ENCODE assay signal across 8 mouse cellular contexts in genomic region chrX:162829741-162830140, GRCm38 (mm10). TPM values are rescaled to one million over a fixed set of nuclear protein-coding genes. Genes with fewer than 3 reads are reported as not detected.
DNase-seq lines count a peak whose midpoint lies in the region; ATAC-seq and TF ChIP-seq lines count a peak whose summit lies in the region.

No protein-coding gene starts in this region.

- H3K4me3 ChIP-seq in neural tube, embryonic 11.5 days (ENCODE audit: low read depth, low read length): peak overlapping the region; percentile 20; the same call in 1 of the 2 replicates
- peak overlapping the region; percentile 48 for H3K4me3 ChIP-seq in forebrain, embryonic 14.5 days (ENCODE audit: low read depth, low read length)
- H3K4me3 ChIP-seq in kidney, postnatal 0 days (replicated peaks; ENCODE audit: low read depth, low read length): peak overlapping the region; percentile 24; the same call in 1 of the 2 replicates
- H3K4me3 ChIP-seq in myocyte: peak overlapping the region; percentile 54

- H3K9ac ChIP-seq in neural tube, embryonic 11.5 days (ENCODE audit: low read length): no peak overlapping the region
- H3K9ac ChIP-seq in forebrain, embryonic 14.5 days (ENCODE audit: low read length): no peak overlapping the region
- H3K9ac ChIP-seq in kidney, postnatal 0 days (ENCODE audit: low read depth, low read length): no peak overlapping the region

- H3ac ChIP-seq in myocyte (ENCODE audit: control insufficient read depth, insufficient read length): no peak overlapping the region

- no peak for TF ChIP-seq CTCF in kidney, postnatal 0 days (IDR thresholded peaks at IDR 0.05; ENCODE audit: low read depth)

- no peak overlapping the region for H3K27ac ChIP-seq in neural tube, embryonic 11.5 days (ENCODE audit: low read depth, low read length)
- no peak overlapping the region for H3K27ac ChIP-seq in forebrain, embryonic 14.5 days (ENCODE audit: low read depth, low read length)
- H3K27ac ChIP-seq in kidney, postnatal 0 days: no peak overlapping the region; the same call in 1 of the 2 replicates

- DNase-seq in neural tube, embryonic 11.5 days (ENCODE audit: low spot score): no peak
- DNase-seq in neural tube, embryonic 10.5 days (ENCODE audit: extremely low spot score, low spot score): no peak
- no peak for DNase-seq in forebrain, embryonic 14.5 days (ENCODE audit: low spot score)
- no peak for DNase-seq in kidney, postnatal 0 days (ENCODE audit: low spot score)
- no peak for DNase-seq in cerebellum, postnatal 14 days
- DNase-seq in adrenal gland, adult 18-20 months (ENCODE audit: low spot score in 2 of 2): no peak
- no peak for DNase-seq in right cerebral cortex, adult 18-20 months

- 52% methylated on average over 5 of the region's 5 CpGs for WGBS in neural tube, embryonic 11.5 days
- 55% methylated on average over 5 of the region's 5 CpGs for WGBS in forebrain, embryonic 14.5 days
- WGBS in kidney, postnatal 0 days: 49% methylated on average over 5 of the region's 5 CpGs

- H3K4me1 ChIP-seq in neural tube, embryonic 11.5 days (ENCODE audit: control insufficient read depth, insufficient read depth, low read length): no peaks in the 10 kb centered on the region
- no peaks in the 10 kb centered on the region for H3K4me1 ChIP-seq in forebrain, embryonic 14.5 days (ENCODE audit: control insufficient read depth, insufficient read depth, low read length)
- H3K4me1 ChIP-seq in kidney, postnatal 0 days (replicated peaks; ENCODE audit: insufficient read depth, low read length): no peaks in the 10 kb centered on the region

- no peaks in the 10 kb centered on the region for H3K9me3 ChIP-seq in neural tube, embryonic 11.5 days (ENCODE audit: control insufficient read depth, low read length)
- no peaks in the 10 kb centered on the region for H3K9me3 ChIP-seq in forebrain, embryonic 14.5 days (replicated peaks; ENCODE audit: control insufficient read depth, low read length)
- no peaks in the 10 kb centered on the region for H3K9me3 ChIP-seq in kidney, postnatal 0 days (replicated peaks; ENCODE audit: low read length)

- no peaks in the 10 kb centered on the region for H3K36me3 ChIP-seq in neural tube, embryonic 11.5 days (ENCODE audit: control insufficient read depth, insufficient read depth, low read length)
- H3K36me3 ChIP-seq in forebrain, embryonic 14.5 days (ENCODE audit: control insufficient read depth, insufficient read depth, low read length): no peaks in the 10 kb centered on the region
- H3K36me3 ChIP-seq in kidney, postnatal 0 days (ENCODE audit: insufficient read depth, low read length): no peaks in the 10 kb centered on the region
- no peaks in the 10 kb centered on the region for H3K36me3 ChIP-seq in myocyte (ENCODE audit: control insufficient read depth, insufficient read depth)

- peaks cover 19% of the 10 kb centered on the region for H3K79me2 ChIP-seq in myocyte (ENCODE audit: control insufficient read depth, insufficient read depth)

- peak overlapping the region; percentile 23 for H3K4me2 ChIP-seq in neural tube, embryonic 11.5 days (ENCODE audit: low read depth)
- H3K4me2 ChIP-seq in forebrain, embryonic 14.5 days (ENCODE audit: low read length): peak overlapping the region; percentile 37
- H3K4me2 ChIP-seq in kidney, postnatal 0 days (ENCODE audit: low read length): peak overlapping the region; percentile 43; the same call in 1 of the 2 replicates
- H3K4me2 ChIP-seq in myocyte (ENCODE audit: low read depth): peak overlapping the region; percentile 68

- no peak for ATAC-seq in neural tube, embryonic 11.5 days (ENCODE audit: insufficient read depth, low FRiP score, low TSS enrichment)
- no peak for ATAC-seq in forebrain, embryonic 14.5 days
- no peak for ATAC-seq in kidney, postnatal 0 days (replicated peaks; ENCODE audit: low FRiP score, low read depth)

- H3K27me3 ChIP-seq in neural tube, embryonic 11.5 days (ENCODE audit: control insufficient read depth, insufficient read depth, low read length): no peaks in the 10 kb centered on the region
- H3K27me3 ChIP-seq in forebrain, embryonic 14.5 days (replicated peaks; ENCODE audit: control insufficient read depth, insufficient read depth, low read length): no peaks in the 10 kb centered on the region
- no peaks in the 10 kb centered on the region for H3K27me3 ChIP-seq in kidney, postnatal 0 days (ENCODE audit: insufficient read depth, low read length)
- no peaks in the 10 kb centered on the region for H3K27me3 ChIP-seq in myocyte (ENCODE audit: control insufficient read depth, insufficient read depth, insufficient read length)

- TF ChIP-seq POLR2A in myocyte (IDR thresholded peaks at IDR 0.05; ENCODE audit: insufficient read length, low read depth): no peak

TF ChIP-seq in myocyte, 11 proteins besides CTCF, POLR2A, EP300 and RAD21:
- TF ChIP-seq MYOD1 (IDR thresholded peaks at IDR 0.05; ENCODE audit: control insufficient read depth in 1 of 3, insufficient read length in 2 of 3, low read depth in 2 of 3) (no peak), POLR2AphosphoS2 (IDR thresholded peaks at IDR 0.05; ENCODE audit: insufficient read length, low read depth) (no peak), REST (IDR thresholded peaks at IDR 0.05; ENCODE audit: insufficient read depth, insufficient read length) (no peak), E2F4 (IDR thresholded peaks at IDR 0.05; ENCODE audit: insufficient read depth) (no peak), MAX (IDR thresholded peaks at IDR 0.05; ENCODE audit: low read depth) (no peak), USF1 (IDR thresholded peaks at IDR 0.05; ENCODE audit: low read depth) (no peak), TCF12 (IDR thresholded peaks at IDR 0.05; ENCODE audit: insufficient read depth, poor library complexity, severe bottlenecking) (no peak), SRF (IDR thresholded peaks at IDR 0.05; ENCODE audit: control insufficient read depth, insufficient read length, low read depth) (no peak), MYOG (IDR thresholded peaks at IDR 0.05; ENCODE audit: control insufficient read depth in 1 of 3, insufficient read depth in 1 of 3, insufficient read length in 2 of 3, low read depth in 2 of 3) (no peak), TCF3 (IDR thresholded peaks at IDR 0.05; ENCODE audit: insufficient read length, low read depth) (no peak), CEBPB (IDR thresholded peaks at IDR 0.05; ENCODE audit: insufficient read depth, poor library complexity, severe bottlenecking) (no peak)

RNA-seq across cellular contexts. Expression of gene Txlng, which starts 0.5 kb away (rescaled TPM):
- polyA plus RNA-seq in neural tube, embryonic 11.5 days (2014; fragmentation: Nextera tagmentation; extraction: Ambion mirVana): 16.9 and 17.0 TPM in 2 replicates
- 13.6 and 14.8 TPM in 2 replicates for polyA plus RNA-seq in forebrain, embryonic 14.5 days (2014; fragmentation: Nextera tagmentation; extraction: Ambion mirVana)
- 11.9 TPM in 2 replicates for polyA plus RNA-seq in kidney, postnatal 0 days (2015; fragmentation: Nextera tagmentation; extraction: Ambion mirVana)
- 1.8 TPM for polyA plus RNA-seq in myocyte (2012; fragmentation: generic; extraction: Trizol)
- total RNA-seq in adrenal gland, adult 18-20 months (2021): 10 to 100 TPM; 16.9 to 18.5 TPM

RNA-seq across cellular contexts. Expression of gene Syap1, which starts 58.5 kb away (rescaled TPM):
- polyA plus RNA-seq in neural tube, embryonic 11.5 days (2014; fragmentation: Nextera tagmentation; extraction: Ambion mirVana): 35.0 and 39.4 TPM in 2 replicates
- polyA plus RNA-seq in forebrain, embryonic 14.5 days (2014; fragmentation: Nextera tagmentation; extraction: Ambion mirVana): 30.0 and 31.3 TPM in 2 replicates
- polyA plus RNA-seq in kidney, postnatal 0 days (2015; fragmentation: Nextera tagmentation; extraction: Ambion mirVana): 58.7 and 62.3 TPM in 2 replicates
- 25.6 TPM for polyA plus RNA-seq in myocyte (2012; fragmentation: generic; extraction: Trizol)
- 10 to 100 TPM; 80.0 to 91.6 TPM for total RNA-seq in adrenal gland, adult 18-20 months (2021)
